Mouse (Mus musculus): ENCODE measurements around the gene Taz. TPM values are rescaled to one million over a fixed set of nuclear protein-coding genes. Genes with fewer than 3 reads are reported as not detected.

Taz gene
- 63.9 and 66.2 TPM in 2 replicates for polyA plus RNA-seq (2015; fragmentation: Nextera tagmentation; extraction: Ambion mirVana)

GRCm38 (mm10) chrX:74281732-74282394 is at the start of gene Taz, which contains the start of gene Dnase1l1:
Taz (plus strand) TSS chrX:74281912.
Dnase1l1 (minus strand) TSS chrX:74282337.
- H3K4me3 ChIP-seq: peak within 1 kb of the TSS; percentile 68
- 9% methylated on average over 16 of the region's 16 CpGs for WGBS
- H3K9me3 ChIP-seq: no peaks in the 10 kb centered on the region
- 0 out of 2 replicates have a peak, but pooled peaks cover 3% of the 10 kb centered on the region for H3K36me3 ChIP-seq
- H3K27me3 ChIP-seq (replicated peaks): no peaks in the 10 kb centered on the region
- H3K9ac ChIP-seq: peak within 1 kb of the TSS; percentile 83
- H3K4me2 ChIP-seq: peak within 1 kb of the TSS; percentile 77
- H3K4me1 ChIP-seq: peaks cover 14% of the 10 kb centered on the region
- ATAC-seq (ENCODE audit: extremely low read depth, insufficient number of reproducible peaks, low FRiP score, low TSS enrichment): peak; percentile 81
- peak within 1 kb of the TSS; percentile 91 for H3K27ac ChIP-seq (replicated peaks)

DNA sequence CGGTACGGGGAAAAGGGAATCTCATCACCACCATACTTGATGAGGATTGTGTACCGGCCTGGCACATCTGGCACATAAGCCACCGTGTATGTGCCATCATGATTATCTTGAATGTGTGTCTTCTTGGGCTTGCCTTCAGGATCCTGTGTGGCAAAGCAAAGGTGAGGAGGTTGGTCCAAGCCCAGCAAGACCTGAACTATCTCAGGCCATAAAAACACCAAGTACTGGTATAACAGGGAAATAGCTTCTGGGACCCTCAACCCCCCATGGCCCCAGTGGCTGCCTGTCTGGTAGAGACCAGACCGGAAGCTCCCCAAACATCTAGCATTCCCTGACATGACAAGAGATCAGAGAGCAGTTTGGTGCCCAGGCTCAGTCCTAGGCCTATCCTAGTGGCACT is 48.5 kb upstream of the Taz start:
- no peak for ATAC-seq (ENCODE audit: extremely low read depth, insufficient number of reproducible peaks, low FRiP score, low TSS enrichment)
- 92% methylated on average over 5 of the region's 5 CpGs for WGBS
- Histone ChIP-seq H3K9me3 (no peaks in the 10 kb centered on the region), H3K36me3 (peaks cover 96% of the 10 kb centered on the region), H3K27me3 (replicated peaks) (no peaks in the 10 kb centered on the region), H3K9ac (no peak overlapping the region), H3K4me2 (no peak overlapping the region), H3K4me1 (no peaks in the 10 kb centered on the region), H3K4me3 (no peak overlapping the region), H3K27ac (replicated peaks) (no peak overlapping the region)

DNA sequence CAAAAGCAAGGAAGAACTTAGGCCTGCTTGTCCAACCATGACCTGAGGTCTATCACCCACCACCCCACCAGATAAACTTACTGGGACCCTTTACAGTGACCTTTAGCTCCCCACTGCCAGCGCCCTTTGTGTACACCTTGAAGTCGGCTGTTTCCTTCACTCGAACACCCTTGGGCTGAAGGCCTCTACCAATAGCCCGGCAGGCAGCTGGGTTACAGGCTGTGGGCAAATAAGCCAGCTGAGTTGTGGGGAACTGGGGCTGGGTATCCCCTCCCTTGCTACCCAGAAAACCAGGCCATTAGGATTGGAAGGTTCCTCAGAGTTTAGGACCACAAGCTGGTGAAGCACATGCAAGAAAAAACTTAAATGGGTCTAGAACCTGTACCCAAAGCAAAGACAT is 41.4 kb upstream of the Taz start:
- Histone ChIP-seq H3K4me1 (peaks cover 16% of the 10 kb centered on the region), H3K36me3 (peaks cover 85% of the 10 kb centered on the region), H3K9ac (no peak overlapping the region), H3K4me2 (no peak overlapping the region), H3K4me3 (no peak overlapping the region), H3K27me3 (replicated peaks) (no peaks in the 10 kb centered on the region), H3K27ac (replicated peaks) (no peak overlapping the region), H3K9me3 (no peaks in the 10 kb centered on the region)
- 85% methylated on average over 4 of the region's 4 CpGs for WGBS
- ATAC-seq (ENCODE audit: extremely low read depth, insufficient number of reproducible peaks, low FRiP score, low TSS enrichment): no peak

DNA sequence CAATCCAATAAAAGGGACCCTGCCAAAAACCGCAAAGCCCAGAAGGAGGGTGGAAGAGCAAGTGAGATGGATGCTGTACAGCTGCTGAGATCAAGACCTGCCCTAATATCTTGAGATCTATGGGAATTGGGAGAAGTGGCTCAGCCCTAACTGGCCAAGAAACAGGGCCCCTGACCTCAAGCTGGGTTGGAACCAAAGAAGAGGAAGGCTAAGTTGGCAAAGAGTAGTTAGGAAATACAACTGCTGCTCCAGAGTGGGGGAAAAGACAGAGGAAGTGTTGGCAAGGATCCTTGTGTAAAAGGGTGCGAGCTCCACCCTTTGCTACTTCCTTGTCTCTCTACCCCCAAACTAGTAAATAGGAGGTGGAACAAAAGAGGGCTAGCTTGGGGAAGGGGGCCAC is 38.3 kb upstream of the Taz start:
- Histone ChIP-seq H3K9ac (peak overlapping the region; percentile 79), H3K27me3 (replicated peaks) (no peaks in the 10 kb centered on the region), H3K4me3 (peak overlapping the region; percentile 66), H3K4me2 (peak overlapping the region; percentile 75), H3K27ac (replicated peaks) (peak overlapping the region; percentile 94; the same call in 1 of the 2 replicates), H3K36me3 (peaks cover 58% of the 10 kb centered on the region), H3K4me1 (peaks cover 16% of the 10 kb centered on the region), H3K9me3 (no peaks in the 10 kb centered on the region)
- no peak for ATAC-seq (ENCODE audit: extremely low read depth, insufficient number of reproducible peaks, low FRiP score, low TSS enrichment)
- WGBS: 83% methylated on average over 2 of the region's 2 CpGs

- H3K27ac ChIP-seq (replicated peaks): peak overlapping the region; percentile 94
- peak overlapping the region; percentile 79 for H3K9ac ChIP-seq
- peaks cover 54% of the 10 kb centered on the region for H3K36me3 ChIP-seq
- H3K4me2 ChIP-seq: peak overlapping the region; percentile 75
- peak overlapping the region; percentile 66 for H3K4me3 ChIP-seq
- ATAC-seq (ENCODE audit: extremely low read depth, insufficient number of reproducible peaks, low FRiP score, low TSS enrichment): no peak
- no peaks in the 10 kb centered on the region for H3K9me3 ChIP-seq
- peaks cover 16% of the 10 kb centered on the region for H3K4me1 ChIP-seq
- no peaks in the 10 kb centered on the region for H3K27me3 ChIP-seq (replicated peaks)
- 40% methylated on average over 3 of the region's 3 CpGs for WGBS
Measured at GRCm38 (mm10) chrX:74243807-74244206, 37.9 kb upstream of the Taz start.

GRCm38 (mm10) chrX:74244614-74245083 is 37.1 kb upstream of the Taz start:
- peaks cover 45% of the 10 kb centered on the region for H3K36me3 ChIP-seq
- peak; percentile 16; the same call in 1 of the 2 replicates for ATAC-seq (ENCODE audit: extremely low read depth, insufficient number of reproducible peaks, low FRiP score, low TSS enrichment)
- H3K4me3 ChIP-seq: peak overlapping the region; percentile 66
- H3K4me1 ChIP-seq: peaks cover 16% of the 10 kb centered on the region
- H3K9ac ChIP-seq: peak overlapping the region; percentile 91
- H3K27me3 ChIP-seq (replicated peaks): no peaks in the 10 kb centered on the region
- peak overlapping the region; percentile 94 for H3K27ac ChIP-seq (replicated peaks)
- H3K9me3 ChIP-seq: no peaks in the 10 kb centered on the region
- H3K4me2 ChIP-seq: peak overlapping the region; percentile 75
- 16% methylated on average over 2 of the region's 3 CpGs for WGBS

DNA sequence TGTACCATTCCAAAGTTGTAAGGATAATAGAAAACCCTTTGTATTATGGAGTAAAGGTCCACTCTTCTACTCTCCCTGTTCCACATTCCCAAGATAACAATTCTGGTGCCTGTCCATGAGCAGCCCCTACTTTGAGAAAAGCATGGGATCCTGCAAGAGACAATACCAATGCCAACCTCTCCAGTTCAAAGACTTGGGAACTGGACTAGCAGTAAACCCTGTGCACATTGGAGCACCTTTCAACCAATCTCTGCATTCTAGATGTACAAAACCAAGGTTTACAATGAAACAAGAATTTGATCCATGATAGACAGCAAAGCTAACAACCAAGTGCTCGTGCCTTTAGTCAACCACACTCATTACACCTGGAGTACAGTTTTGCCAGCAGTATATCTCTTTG is 36.6 kb upstream of the Taz start:
- 36% methylated on average over 1 of the region's 1 CpGs for WGBS
- peak overlapping the region; percentile 94 for H3K27ac ChIP-seq (replicated peaks)
- no peak for ATAC-seq (ENCODE audit: extremely low read depth, insufficient number of reproducible peaks, low FRiP score, low TSS enrichment)
- peaks cover 18% of the 10 kb centered on the region for H3K4me1 ChIP-seq
- H3K4me2 ChIP-seq: peak overlapping the region; percentile 75
- H3K4me3 ChIP-seq: peak overlapping the region; percentile 66
- H3K9ac ChIP-seq: peak overlapping the region; percentile 91
- H3K36me3 ChIP-seq: peaks cover 41% of the 10 kb centered on the region
- H3K27me3 ChIP-seq (replicated peaks): no peaks in the 10 kb centered on the region
- no peaks in the 10 kb centered on the region for H3K9me3 ChIP-seq

- Histone ChIP-seq H3K9ac (peak overlapping the region; percentile 91), H3K36me3 (peaks cover 35% of the 10 kb centered on the region), H3K9me3 (no peaks in the 10 kb centered on the region), H3K4me2 (peak overlapping the region; percentile 75), H3K27ac (replicated peaks) (peak overlapping the region; percentile 94), H3K27me3 (replicated peaks) (no peaks in the 10 kb centered on the region), H3K4me1 (peaks cover 20% of the 10 kb centered on the region), H3K4me3 (peak overlapping the region; percentile 66)
- ATAC-seq (ENCODE audit: extremely low read depth, insufficient number of reproducible peaks, low FRiP score, low TSS enrichment): no peak
- 13% methylated on average over 19 of the region's 21 CpGs for whole genome bisulfite sequencing
Measured at GRCm38 (mm10) chrX:74245687-74246086, 36.0 kb upstream of the Taz start.

- Histone ChIP-seq H3K36me3 (peaks cover 29% of the 10 kb centered on the region), H3K9me3 (no peaks in the 10 kb centered on the region), H3K27ac (replicated peaks) (peak overlapping the region; percentile 94), H3K4me2 (peak overlapping the region; percentile 75), H3K4me3 (peak overlapping the region; percentile 66), H3K4me1 (peaks cover 20% of the 10 kb centered on the region), H3K27me3 (replicated peaks) (no peaks in the 10 kb centered on the region), H3K9ac (peak overlapping the region; percentile 91)
- WGBS: 16% methylated on average over 37 of the region's 38 CpGs
- ATAC-seq (ENCODE audit: extremely low read depth, insufficient number of reproducible peaks, low FRiP score, low TSS enrichment): peak; percentile 80
Measured at GRCm38 (mm10) chrX:74246213-74246681, 35.5 kb upstream of the Taz start.

- Histone ChIP-seq H3K4me1 (peaks cover 20% of the 10 kb centered on the region), H3K36me3 (peaks cover 25% of the 10 kb centered on the region), H3K4me3 (peak overlapping the region; percentile 66), H3K27ac (replicated peaks) (peak overlapping the region; percentile 90), H3K9ac (peak overlapping the region; percentile 83), H3K27me3 (replicated peaks) (no peaks in the 10 kb centered on the region), H3K4me2 (peak overlapping the region; percentile 75), H3K9me3 (no peaks in the 10 kb centered on the region)
- no peak for ATAC-seq (ENCODE audit: extremely low read depth, insufficient number of reproducible peaks, low FRiP score, low TSS enrichment)
- 12% methylated on average over 15 of the region's 15 CpGs for WGBS
Measured at GRCm38 (mm10) chrX:74246693-74247092, 35.0 kb upstream of the Taz start.

DNA sequence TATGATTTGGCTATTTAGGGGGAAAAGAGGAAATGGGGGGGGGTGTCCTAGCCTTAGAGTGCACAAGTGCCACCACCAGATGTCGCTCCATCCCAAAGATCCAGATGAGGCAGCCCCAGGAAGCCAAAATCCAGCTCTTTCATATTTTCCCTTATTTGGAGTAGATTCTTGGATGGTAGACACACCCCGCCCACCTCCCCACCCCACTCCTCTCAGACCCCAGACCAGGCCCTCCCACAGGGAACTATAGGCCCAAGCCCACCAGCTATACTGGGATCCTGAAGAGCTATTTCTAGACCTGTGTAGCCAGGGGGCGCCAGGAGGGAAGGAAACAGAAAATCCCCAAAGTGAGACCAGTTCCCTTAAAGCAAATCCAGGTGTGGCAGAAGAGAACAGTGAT is 33.1 kb upstream of the Taz start:
- 17% methylated on average over 3 of the region's 3 CpGs for WGBS

More for the DNA sequence above, 33.1 kb upstream of the Taz start:
- peak overlapping the region; percentile 84 for H3K27ac ChIP-seq (replicated peaks)
- no peaks in the 10 kb centered on the region for H3K9me3 ChIP-seq
- peaks cover 9% of the 10 kb centered on the region for H3K4me1 ChIP-seq
- H3K4me2 ChIP-seq: peak overlapping the region; percentile 75
- no peaks in the 10 kb centered on the region for H3K27me3 ChIP-seq (replicated peaks)
- H3K4me3 ChIP-seq: peak overlapping the region; percentile 66
- peak overlapping the region; percentile 80 for H3K9ac ChIP-seq
- ATAC-seq (ENCODE audit: extremely low read depth, insufficient number of reproducible peaks, low FRiP score, low TSS enrichment): no peak
- H3K36me3 ChIP-seq: peaks cover 5% of the 10 kb centered on the region; the same call in 1 of the 2 replicates

Data from heart, embryonic 13.5 days (tissue).